Mouse (Mus musculus): Measurements from ENCODE around the gene Nfia.
A peak's percentile ranks its signal among the peaks of the same experiment; 100 is the strongest.

Gene Nfia

GRCm38 (mm10) chr4:98085060-98085459 lies 312.5 kb downstream of the Nfia start:
- no peak for DNase-seq

GRCm38 (mm10) chr4:98086976-98087375 lies 314.4 kb downstream of the Nfia start:
- DNase-seq = no peak

- no peak for DNase-seq
Observed at GRCm38 (mm10) chr4:98089985-98090384, 317.5 kb downstream of the Nfia start.

GRCm38 (mm10) chr4:98090586-98090985 lies 318.1 kb downstream of the Nfia start:
- DNase-seq = no peak

GRCm38 (mm10) chr4:98091368-98091827 lies 318.9 kb downstream of the Nfia start:
- peak; percentile 70 to 79 for DNase-seq

- no peak for DNase-seq
Observed at GRCm38 (mm10) chr4:98091901-98092472, 319.5 kb downstream of the Nfia start.

GRCm38 (mm10) chr4:98094112-98094805 lies 321.7 kb downstream of the Nfia start:
- no peak for DNase-seq

- DNase-seq = no peak
Observed at GRCm38 (mm10) chr4:98095060-98095459, 322.5 kb downstream of the Nfia start.

- DNase-seq = no peak
Observed at GRCm38 (mm10) chr4:98097013-98097566, 324.6 kb downstream of the Nfia start.

- no peak for DNase-seq
Observed at GRCm38 (mm10) chr4:98098663-98099062, 326.1 kb downstream of the Nfia start.

GRCm38 (mm10) chr4:98099433-98099832 lies 326.9 kb downstream of the Nfia start:
- no peak for DNase-seq

GRCm38 (mm10) chr4:98101153-98102096 lies 328.9 kb downstream of the Nfia start:
- DNase-seq = peak in 1 of 2 experiments; percentile 41

- no peak for DNase-seq
Observed at GRCm38 (mm10) chr4:98102625-98103336, 330.2 kb downstream of the Nfia start.

- DNase-seq = no peak
Observed at GRCm38 (mm10) chr4:98103337-98103666, 330.8 kb downstream of the Nfia start.

GRCm38 (mm10) chr4:98104161-98104560 lies 331.6 kb downstream of the Nfia start:
- no peak for DNase-seq

GRCm38 (mm10) chr4:98104911-98105702 lies 332.6 kb downstream of the Nfia start:
- no peak for DNase-seq

- DNase-seq = no peak
Observed at GRCm38 (mm10) chr4:98105971-98106370, 333.4 kb downstream of the Nfia start.

- no peak for DNase-seq
Observed at GRCm38 (mm10) chr4:98106445-98107092, 334.0 kb downstream of the Nfia start.

GRCm38 (mm10) chr4:98107093-98107453 lies 334.5 kb downstream of the Nfia start:
- no peak for DNase-seq

- no peak for DNase-seq
Observed at GRCm38 (mm10) chr4:98107936-98108675, 335.6 kb downstream of the Nfia start.

- DNase-seq = no peak
Observed at GRCm38 (mm10) chr4:98108676-98109016, 336.1 kb downstream of the Nfia start.

All from thymus, adult 18-20 months (tissue).